Mouse (Mus musculus): ENCODE measurements around the gene Olfm1. TPM values are rescaled to one million over a fixed set of nuclear protein-coding genes. Genes with fewer than 3 reads are reported as not detected.

Gene Olfm1
- total and polyA plus RNA-seq, 3 experiments, result 22.2 to 51.0 TPM; not detected in 1

DNA sequence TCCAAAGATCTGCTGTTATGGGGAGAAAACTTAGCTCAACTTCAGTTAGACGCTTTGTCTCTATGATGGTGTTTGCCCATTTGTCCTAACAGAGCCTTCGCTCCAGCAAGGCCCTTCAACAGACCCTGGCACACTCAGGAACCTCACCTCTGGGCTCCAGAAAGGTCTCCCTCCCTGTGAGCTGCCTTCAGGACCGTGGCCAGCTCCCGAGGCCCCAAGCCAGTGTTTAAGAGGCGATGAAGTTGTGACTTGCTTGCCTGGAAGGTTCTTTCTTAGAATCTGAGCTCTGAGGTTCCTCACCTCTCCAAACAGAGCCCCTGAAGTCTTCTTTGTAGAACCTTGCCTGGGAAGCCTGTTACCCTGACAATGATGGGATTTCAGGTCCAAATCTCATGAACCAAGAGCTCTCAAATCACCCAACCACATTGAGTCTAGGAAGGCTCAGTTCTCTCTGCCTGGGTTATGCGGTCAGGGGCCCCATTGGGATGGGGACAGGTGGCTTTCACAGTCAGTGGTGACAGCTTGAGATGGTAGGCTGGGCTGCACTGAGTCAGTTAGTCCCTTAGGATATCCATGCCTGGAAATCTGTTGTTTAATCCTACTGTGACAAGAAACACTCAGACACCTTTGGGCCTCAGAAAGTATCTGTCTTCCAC lies 2.3 kb downstream of the Olfm1 start:
- H3K4me1 ChIP-seq (ENCODE audit: control insufficient read depth in 1 of 2, insufficient read depth in 2 of 2, low read length in 2 of 2), result no peaks in the 10 kb centered on the region
- TF ChIP-seq NELFE (IDR thresholded peaks at IDR 0.05; ENCODE audit: low read depth, low read length) (no peak), SMC3 (IDR thresholded peaks at IDR 0.05; ENCODE audit: low read depth, low read length) (peak; percentile 13; the same call in 1 of the 2 replicates), CHD1 (IDR thresholded peaks at IDR 0.05; ENCODE audit: low read depth, low read length) (no peak), RAD21 (IDR thresholded peaks at IDR 0.05; ENCODE audit: low read depth, low read length) (no peak)
- no peak overlapping the region for H3K9ac ChIP-seq (ENCODE audit: control insufficient read depth, low read depth, low read length, poor library complexity, severe bottlenecking)
- H3K9me3 ChIP-seq (replicated peaks; ENCODE audit: insufficient read depth, low read length), result no peaks in the 10 kb centered on the region
- no peaks in the 10 kb centered on the region for H3K79me2 ChIP-seq (ENCODE audit: control insufficient read depth, insufficient read depth, low read length, poor library complexity)
- no peak overlapping the region for H3K27ac ChIP-seq (ENCODE audit: control insufficient read depth, low read depth, low read length)
- peak; percentile 55 for DNase-seq (ENCODE audit: low read depth, low spot score)
- no peaks in the 10 kb centered on the region for H3K36me3 ChIP-seq (ENCODE audit: control insufficient read depth in 1 of 2, insufficient read depth in 2 of 2, low read length in 2 of 2)
- H3K4me3 ChIP-seq (ENCODE audit: control insufficient read depth in 1 of 2, insufficient read depth in 1 of 2, low read depth in 2 of 2, low read length in 2 of 2), result no peak overlapping the region
- peaks cover 2 to 6% of the 10 kb centered on the region in 2 experiments; a peak in 1 of 4 replicates for H3K27me3 ChIP-seq (ENCODE audit: control insufficient read depth in 1 of 2, insufficient read depth in 2 of 2, low read length in 2 of 2)

GRCm38 (mm10) chr2:28195726-28196125 lies 2.9 kb downstream of the Olfm1 start:
- DNase-seq (ENCODE audit: low read depth, low spot score), result no peak
- Histone ChIP-seq H3K4me3 (ENCODE audit: control insufficient read depth in 1 of 2, insufficient read depth in 1 of 2, low read depth in 2 of 2, low read length in 2 of 2) (no peak overlapping the region), H3K27me3 (ENCODE audit: control insufficient read depth in 1 of 2, insufficient read depth in 2 of 2, low read length in 2 of 2) (peaks cover 4 to 6% of the 10 kb centered on the region in 2 experiments; a peak in 2 of 4 replicates), H3K9me3 (replicated peaks; ENCODE audit: insufficient read depth, low read length) (no peaks in the 10 kb centered on the region), H3K79me2 (ENCODE audit: control insufficient read depth, insufficient read depth, low read length, poor library complexity) (no peaks in the 10 kb centered on the region), H3K9ac (ENCODE audit: control insufficient read depth, low read depth, low read length, poor library complexity, severe bottlenecking) (no peak overlapping the region), H3K4me1 (ENCODE audit: control insufficient read depth in 1 of 2, insufficient read depth in 2 of 2, low read length in 2 of 2) (no peaks in the 10 kb centered on the region), H3K36me3 (ENCODE audit: control insufficient read depth in 1 of 2, insufficient read depth in 2 of 2, low read length in 2 of 2) (no peaks in the 10 kb centered on the region), H3K27ac (ENCODE audit: control insufficient read depth, low read depth, low read length) (no peak overlapping the region)
- TF ChIP-seq MAZ (IDR thresholded peaks at IDR 0.05; ENCODE audit: low read depth, low read length) (no peak), ZNF384 (IDR thresholded peaks at IDR 0.05; ENCODE audit: low read depth, low read length) (no peak), ZC3H11A (IDR thresholded peaks at IDR 0.05; ENCODE audit: low read depth, low read length) (no peak), GABPA (IDR thresholded peaks at IDR 0.05; ENCODE audit: low read depth, low read length) (no peak), CHD1 (IDR thresholded peaks at IDR 0.05; ENCODE audit: low read depth, low read length) (no peak), CTCF (IDR thresholded peaks at IDR 0.05 in 2 of 3, conservative IDR thresholded peaks at IDR 0.05 in 1 of 3; ENCODE audit: control insufficient read depth in 1 of 3, insufficient read depth in 1 of 3, low read depth in 2 of 3, low read length in 3 of 3, poor library complexity in 1 of 3, severe bottlenecking in 1 of 3) (no peak)

GRCm38 (mm10) chr2:28201441-28201841 lies 8.6 kb downstream of the Olfm1 start:
- H3K27me3 ChIP-seq (ENCODE audit: control insufficient read depth in 1 of 2, insufficient read depth in 2 of 2, low read length in 2 of 2), result peaks cover 5 to 6% of the 10 kb centered on the region in 2 experiments; a peak in 3 of 4 replicates
- H3K9me3 ChIP-seq (replicated peaks; ENCODE audit: insufficient read depth, low read length), result no peaks in the 10 kb centered on the region
- peaks cover 3 to 6% of the 10 kb centered on the region in 2 experiments; a peak in 2 of 4 replicates for H3K4me1 ChIP-seq (ENCODE audit: control insufficient read depth in 1 of 2, insufficient read depth in 2 of 2, low read length in 2 of 2)

More at GRCm38 (mm10) chr2:28201441-28201841, 8.6 kb downstream of the Olfm1 start:
- H3K36me3 ChIP-seq (ENCODE audit: control insufficient read depth in 1 of 2, insufficient read depth in 2 of 2, low read length in 2 of 2), result no peaks in the 10 kb centered on the region; a peak in 1 of 4 replicates
- H3K9ac ChIP-seq (ENCODE audit: control insufficient read depth, low read depth, low read length, poor library complexity, severe bottlenecking), result no peak overlapping the region
- H3K4me3 ChIP-seq (ENCODE audit: control insufficient read depth in 1 of 2, insufficient read depth in 1 of 2, low read depth in 2 of 2, low read length in 2 of 2), result no peak overlapping the region
- H3K27ac ChIP-seq (ENCODE audit: control insufficient read depth, low read depth, low read length), result no peak overlapping the region
- DNase-seq (ENCODE audit: low read depth, low spot score), result no peak
- TF ChIP-seq MXI1 (IDR thresholded peaks at IDR 0.05; ENCODE audit: low read depth, low read length) (no peak), POLR2AphosphoS2 (IDR thresholded peaks at IDR 0.05; ENCODE audit: low read length) (no peak), JUND (IDR thresholded peaks at IDR 0.05; ENCODE audit: low read depth, low read length) (no peak), ZNF384 (IDR thresholded peaks at IDR 0.05; ENCODE audit: low read depth, low read length) (no peak), MYC (IDR thresholded peaks at IDR 0.05; ENCODE audit: low read depth, low read length) (no peak), UBTF (IDR thresholded peaks at IDR 0.05; ENCODE audit: borderline replicate concordance, insufficient read depth, low read depth, low read length) (no peak)
- peaks cover 5% of the 10 kb centered on the region for H3K79me2 ChIP-seq (ENCODE audit: control insufficient read depth, insufficient read depth, low read length, poor library complexity)
